Comparison of ENCODE assay signal across 16 mouse cellular contexts in the genomic region with DNA sequence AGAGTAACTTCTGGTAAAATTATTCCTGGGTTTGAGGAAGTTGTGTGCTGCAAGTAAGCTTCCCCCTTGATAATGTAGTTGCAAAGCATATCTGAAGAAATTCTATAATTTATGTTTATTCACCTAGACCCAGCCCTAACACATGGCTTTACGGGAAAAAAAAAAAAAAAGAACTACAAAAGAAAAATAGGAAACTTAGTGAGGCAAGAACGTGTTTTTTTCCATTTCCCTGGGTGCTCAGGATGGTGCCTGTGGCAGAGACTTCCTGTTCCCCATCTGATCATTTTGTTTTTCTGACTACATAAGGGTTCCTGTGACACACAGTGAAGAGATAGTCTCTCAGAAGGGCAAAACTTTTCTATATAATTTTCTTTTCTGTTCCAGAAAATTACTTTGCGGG.
"Had no signal": no experiment of that assay in that cellular context is flagged by ENCODE, and none has a peak within 500 bp of the region (broad histone marks: within the 10 kb centered on the region; RNA-seq: fewer than 3 reads in every experiment).

No protein-coding gene starts in this region.

- H3K36me3 ChIP-seq: stomach, embryonic 15.5 days had no signal

- H3K27ac ChIP-seq: liver, embryonic 14.5 days; neural tube, embryonic 13.5 days; stomach, embryonic 15.5 days had no signal

- H3K27me3 ChIP-seq: neural tube, embryonic 13.5 days; stomach, embryonic 15.5 days had no signal

- H3K9me3 ChIP-seq: neural tube, embryonic 13.5 days; stomach, embryonic 15.5 days had no signal

- H3K4me3 ChIP-seq: myocyte; neural tube, embryonic 13.5 days; stomach, embryonic 15.5 days had no signal

- H3K9ac ChIP-seq: liver, embryonic 14.5 days; liver, postnatal 0 days; lung, embryonic 14.5 days; neural tube, embryonic 13.5 days; stomach, embryonic 15.5 days had no signal

- ATAC-seq: liver, postnatal 0 days; lung, postnatal 0 days had no signal

- DNase-seq: kidney, adult 18-20 months; kidney, adult 9 months; kidney, postnatal 14 days; kidney, postnatal 4 days; liver, postnatal 0 days; lung, embryonic 14.5 days; midbrain, embryonic 14.5 days; retina, postnatal 1 day; right cerebral cortex, postnatal 25 days; spleen, adult 18-20 months; thymus, postnatal 25 days had no signal

- H3K4me1 ChIP-seq: neural tube, embryonic 13.5 days; stomach, embryonic 15.5 days had no signal

- H3K4me2 ChIP-seq: lung, embryonic 14.5 days; neural tube, embryonic 13.5 days; stomach, embryonic 15.5 days had no signal
